Mouse (Mus musculus) midbrain, embryonic 16.5 days (tissue): Measurements from ENCODE around the gene Fbxw4. TPM values are rescaled to one million over a fixed set of nuclear protein-coding genes. Genes with fewer than 3 reads are reported as not detected.

Source experiments
- ATAC-seq: fragments of 200-750 bp; cut with Nextera tagmentation; 2 replicates; pipeline ENCODE4 v1.8.0; 2017; ENCODE audit warnings: moderate TSS enrichment
- H3K27ac ChIP-seq: fragments of 300-500 bp; sonication (generic); 2 replicates; pipeline ENCODE4 v1.5.1; 2014; ENCODE audit warnings: mild to moderate bottlenecking, low read length, mixed read lengths
- H3K27me3 ChIP-seq: fragments of 300-500 bp; sonication (generic); 2 replicates; pipeline ENCODE4 v1.6.1; 2014; ENCODE audit warnings: low read depth, low read length, mixed read lengths; ENCODE audit not compliant: control insufficient read depth, insufficient read depth
- H3K36me3 ChIP-seq: fragments of 300-500 bp; sonication (generic); 2 replicates; pipeline ENCODE4 v1.6.1; 2014; ENCODE audit warnings: mild to moderate bottlenecking, low read length, moderate library complexity, mixed read lengths; ENCODE audit not compliant: control insufficient read depth, insufficient read depth
- H3K4me1 ChIP-seq: fragments of 300-500 bp; sonication (generic); 2 replicates; pipeline ENCODE4 v1.6.1; 2014; ENCODE audit warnings: mild to moderate bottlenecking, low read length, mixed read lengths; ENCODE audit not compliant: control insufficient read depth, insufficient read depth
- H3K4me2 ChIP-seq: fragments of 300-500 bp; sonication (generic); 2 replicates; pipeline ENCODE4 v1.6.1; 2014; ENCODE audit warnings: mild to moderate bottlenecking, low read length, mixed read lengths
- H3K4me3 ChIP-seq: fragments of 300-500 bp; sonication (generic); 2 replicates; pipeline ENCODE4 v1.5.1; 2014; ENCODE audit warnings: low read depth, mild to moderate bottlenecking, low read length, moderate library complexity, mixed read lengths
- H3K9ac ChIP-seq: fragments of 300-500 bp; sonication (generic); 2 replicates; pipeline ENCODE4 v1.6.1; 2014; ENCODE audit warnings: low read depth, low read length, mixed read lengths
- H3K9me3 ChIP-seq: fragments of 300-500 bp; sonication (generic); replicated peaks from 2 replicates; pipeline ENCODE4 v1.6.1; 2014; ENCODE audit warnings: mild to moderate bottlenecking, low read length, mixed read lengths; ENCODE audit not compliant: control insufficient read depth, poor library complexity, severe bottlenecking
- whole genome bisulfite sequencing: fragments of 180-500 bp; shearing (Covaris S2); extraction: QIAGEN DNeasy Blood & Tissue Kit; methylation state at CpG from one replicate; pipeline ENCODE4 v1.1.7; 2014; 5-methylcytosine and 5-hydroxymethylcytosine counted together
- polyA plus RNA-seq: library from polyadenylated mRNA; unstranded; fragments of >200 nt; fragmentation: Nextera tagmentation; extraction: Ambion mirVana; gene quantifications from 2 replicates; pipeline ENCODE4 v1.2.1, GENCODE M21; 2015

Fbxw4 gene
- polyA plus RNA-seq, 1 experiment from 2014 or later = 5.6 TPM

DNA sequence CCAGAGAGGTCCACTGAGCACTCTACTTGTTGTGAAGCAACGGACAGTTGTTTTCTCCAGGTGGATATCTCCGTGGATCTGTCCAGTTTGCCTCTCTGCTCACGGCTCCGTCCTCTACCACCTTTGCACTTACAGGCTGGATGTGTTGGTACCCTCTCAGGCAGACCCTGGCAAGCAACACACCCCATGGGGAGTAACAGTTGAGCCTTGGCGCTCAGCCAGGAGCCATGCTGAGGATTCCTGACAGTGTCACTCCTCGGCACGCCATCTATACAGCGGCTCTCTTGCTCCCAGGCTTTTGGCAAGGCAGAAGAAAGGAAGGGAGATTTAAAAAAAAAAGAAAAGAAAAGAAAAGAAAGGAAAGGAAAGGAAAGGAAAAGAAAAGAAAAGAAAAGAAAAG, 45.7 kb downstream of the Fbxw4 start:
- no peak overlapping the region for H3K4me3 ChIP-seq
- 49% methylated on average over 8 of the region's 8 CpGs for WGBS
- no peak overlapping the region for H3K4me2 ChIP-seq
- H3K9me3 ChIP-seq = no peaks in the 10 kb centered on the region
- no peak overlapping the region for H3K9ac ChIP-seq
- ATAC-seq = no peak
- peaks cover 26% of the 10 kb centered on the region for H3K4me1 ChIP-seq
- peaks cover 5% of the 10 kb centered on the region; the same call in 1 of the 2 replicates for H3K36me3 ChIP-seq
- H3K27ac ChIP-seq = no peak overlapping the region
- H3K27me3 ChIP-seq = no peaks in the 10 kb centered on the region

GRCm38 (mm10) chr19:45610823-45611222, 49.3 kb downstream of the Fbxw4 start:
- no peaks in the 10 kb centered on the region for H3K27me3 ChIP-seq
- WGBS = 86% methylated on average over 5 of the region's 5 CpGs
- no peak overlapping the region for H3K4me2 ChIP-seq
- no peak overlapping the region for H3K4me3 ChIP-seq
- H3K27ac ChIP-seq = no peak overlapping the region
- H3K9me3 ChIP-seq = no peaks in the 10 kb centered on the region
- H3K9ac ChIP-seq = no peak overlapping the region
- peaks cover 5% of the 10 kb centered on the region; the same call in 1 of the 2 replicates for H3K36me3 ChIP-seq
- ATAC-seq = no peak
- H3K4me1 ChIP-seq = peaks cover 13% of the 10 kb centered on the region

DNA sequence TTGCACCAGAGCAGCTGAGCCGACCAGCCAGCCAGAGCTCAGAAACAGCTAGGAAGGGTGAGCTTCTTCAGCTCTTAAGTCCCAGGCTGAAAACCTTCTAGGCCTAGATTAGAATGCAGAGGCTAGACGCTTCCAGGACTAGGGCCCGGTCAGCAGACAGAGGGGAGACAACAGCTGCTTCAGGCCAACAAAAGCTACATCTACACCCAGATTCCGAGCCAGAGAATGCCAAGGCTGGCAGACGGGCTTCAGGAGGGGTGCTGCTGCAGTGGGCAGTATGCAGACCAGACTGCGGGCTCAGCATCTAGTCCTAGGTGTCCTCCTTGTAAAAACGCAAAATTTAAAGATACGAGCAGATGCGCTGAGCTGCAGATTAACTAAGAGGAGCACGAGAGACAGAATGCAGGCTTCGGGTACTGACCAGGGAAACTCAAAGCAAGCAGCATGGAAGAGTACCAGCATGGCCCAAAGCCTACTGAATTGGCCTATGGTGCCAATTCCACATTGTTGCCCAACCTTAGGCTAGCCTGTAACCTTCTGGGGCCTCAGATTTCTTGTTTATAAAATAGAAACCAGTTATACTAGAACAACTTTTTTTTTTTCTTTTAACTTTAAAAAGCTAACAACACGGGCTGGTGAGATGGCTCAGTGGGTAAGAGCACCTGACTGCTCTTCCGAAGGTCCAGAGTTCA, 51.3 kb downstream of the Fbxw4 start:
- 84% methylated on average over 13 of the region's 13 CpGs for WGBS

DNA sequence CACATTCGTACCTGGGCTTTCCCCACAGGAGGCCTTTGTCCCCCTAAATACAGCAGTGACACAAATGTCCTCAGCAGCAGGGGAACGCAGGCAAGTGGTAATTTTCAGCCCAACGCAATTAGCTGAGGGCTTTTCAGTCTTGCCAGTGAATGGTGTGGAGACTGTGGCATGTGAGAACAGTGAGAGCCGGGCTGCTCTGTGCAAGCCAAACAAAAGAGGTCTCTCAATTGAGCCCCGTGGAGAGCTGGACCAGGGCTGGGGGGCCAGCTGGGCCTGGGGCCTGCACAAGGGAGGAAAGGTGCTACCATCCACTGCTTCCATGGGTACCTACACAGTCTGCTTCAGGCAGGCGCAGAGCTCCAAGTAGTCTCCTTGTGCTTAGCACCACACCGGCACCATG, 52.6 kb downstream of the Fbxw4 start:
- H3K27me3 ChIP-seq = no peaks in the 10 kb centered on the region
- peaks cover 4% of the 10 kb centered on the region; the same call in 1 of the 2 replicates for H3K36me3 ChIP-seq
- 14% methylated on average over 7 of the region's 7 CpGs for WGBS
- no peak overlapping the region for H3K27ac ChIP-seq
- no peaks in the 10 kb centered on the region for H3K4me1 ChIP-seq
- no peak overlapping the region for H3K4me3 ChIP-seq
- H3K9ac ChIP-seq = no peak overlapping the region
- ATAC-seq = no peak
- H3K9me3 ChIP-seq = no peaks in the 10 kb centered on the region
- H3K4me2 ChIP-seq = no peak overlapping the region

More for the DNA sequence above, 51.3 kb downstream of the Fbxw4 start:
- Histone ChIP-seq H3K4me2 (no peak overlapping the region), H3K4me1 (no peaks in the 10 kb centered on the region), H3K27ac (no peak overlapping the region), H3K9me3 (no peaks in the 10 kb centered on the region), H3K4me3 (no peak overlapping the region), H3K36me3 (peaks cover 9% of the 10 kb centered on the region; the same call in 1 of the 2 replicates), H3K27me3 (no peaks in the 10 kb centered on the region), H3K9ac (no peak overlapping the region)
- ATAC-seq = no peak

DNA sequence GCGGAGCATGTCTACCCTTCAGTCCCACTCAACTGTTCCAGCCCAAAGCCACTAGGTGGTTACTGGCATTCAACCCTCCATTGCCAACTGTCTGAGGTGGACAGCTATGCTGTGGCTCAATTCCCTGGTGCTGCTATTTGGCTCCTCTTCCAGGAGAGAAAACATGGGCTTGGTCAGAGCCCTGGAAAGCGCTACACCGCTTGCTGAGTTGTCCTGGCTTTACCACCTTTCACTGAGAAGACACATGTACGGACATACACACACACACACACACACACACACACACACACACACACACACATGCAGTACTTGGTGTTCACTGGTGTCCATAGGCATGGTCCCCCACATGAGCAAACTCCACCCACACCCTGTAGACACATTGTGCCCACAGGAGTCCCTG, 53.4 kb downstream of the Fbxw4 start:
- Histone ChIP-seq H3K27me3 (no peaks in the 10 kb centered on the region), H3K4me1 (no peaks in the 10 kb centered on the region), H3K9ac (no peak overlapping the region), H3K4me3 (no peak overlapping the region), H3K36me3 (peaks cover 8% of the 10 kb centered on the region; the same call in 1 of the 2 replicates), H3K4me2 (no peak overlapping the region), H3K9me3 (no peaks in the 10 kb centered on the region), H3K27ac (no peak overlapping the region)
- no peak for ATAC-seq
- WGBS = 86% methylated on average over 4 of the region's 4 CpGs

GRCm38 (mm10) chr19:45602606-45603005, 57.5 kb downstream of the Fbxw4 start:
- Histone ChIP-seq H3K27ac (no peak overlapping the region), H3K4me3 (no peak overlapping the region), H3K27me3 (no peaks in the 10 kb centered on the region), H3K4me1 (no peaks in the 10 kb centered on the region), H3K4me2 (no peak overlapping the region), H3K9me3 (no peaks in the 10 kb centered on the region), H3K9ac (no peak overlapping the region), H3K36me3 (peaks cover 8% of the 10 kb centered on the region; the same call in 1 of the 2 replicates)
- 91% methylated on average over 5 of the region's 5 CpGs for WGBS
- no peak for ATAC-seq

DNA sequence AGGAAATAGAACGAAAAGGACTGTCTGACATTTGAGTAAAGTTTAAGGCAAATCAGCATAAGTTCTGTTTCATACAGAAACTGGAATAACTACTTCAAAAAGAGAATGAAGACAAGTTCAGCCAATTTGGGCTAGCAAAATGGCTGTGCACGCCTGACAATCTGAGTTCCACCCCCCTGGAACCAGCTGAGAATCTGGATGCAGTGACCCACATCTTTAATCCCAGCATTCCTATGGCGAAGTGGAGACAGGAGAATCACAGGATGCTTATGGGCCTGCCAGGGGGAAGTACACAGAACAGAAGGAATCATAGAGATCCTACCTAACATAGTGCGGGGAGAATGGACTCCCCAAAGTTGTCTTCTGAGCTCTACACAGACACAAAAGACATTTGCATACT, 63.0 kb downstream of the Fbxw4 start:
- Histone ChIP-seq H3K4me1 (no peaks in the 10 kb centered on the region), H3K9me3 (no peaks in the 10 kb centered on the region), H3K9ac (no peak overlapping the region), H3K4me3 (no peak overlapping the region), H3K36me3 (peaks cover 3% of the 10 kb centered on the region; the same call in 1 of the 2 replicates), H3K4me2 (no peak overlapping the region), H3K27ac (no peak overlapping the region), H3K27me3 (no peaks in the 10 kb centered on the region; the same call in 1 of the 2 replicates)
- no peak for ATAC-seq
- WGBS = 60% methylated on average over 4 of the region's 4 CpGs

DNA sequence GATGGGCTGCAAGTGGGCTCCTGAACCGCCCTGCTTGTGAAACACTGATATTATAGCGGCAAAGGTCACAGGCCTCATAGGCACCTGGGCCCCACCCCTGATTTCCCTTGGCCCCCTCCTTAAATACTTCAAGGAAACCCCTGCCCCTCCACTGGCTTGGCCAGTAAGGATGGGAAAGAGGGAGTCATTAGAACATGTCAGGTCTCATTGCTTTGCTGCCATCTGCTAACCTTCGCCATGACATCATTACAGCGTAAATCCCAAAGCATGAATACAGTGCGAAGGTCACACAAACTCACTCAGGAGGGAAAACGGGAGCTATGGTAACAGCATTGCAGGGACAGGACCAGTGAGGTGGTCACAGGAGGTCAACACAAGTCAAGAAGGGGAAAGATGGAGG, 63.7 kb downstream of the Fbxw4 start:
- Histone ChIP-seq H3K4me3 (no peak overlapping the region), H3K4me1 (no peaks in the 10 kb centered on the region), H3K27ac (no peak overlapping the region), H3K36me3 (no peaks in the 10 kb centered on the region), H3K9ac (no peak overlapping the region), H3K4me2 (no peak overlapping the region), H3K27me3 (no peaks in the 10 kb centered on the region; the same call in 1 of the 2 replicates), H3K9me3 (no peaks in the 10 kb centered on the region)
- no peak for ATAC-seq
- WGBS = 54% methylated on average over 6 of the region's 6 CpGs

DNA sequence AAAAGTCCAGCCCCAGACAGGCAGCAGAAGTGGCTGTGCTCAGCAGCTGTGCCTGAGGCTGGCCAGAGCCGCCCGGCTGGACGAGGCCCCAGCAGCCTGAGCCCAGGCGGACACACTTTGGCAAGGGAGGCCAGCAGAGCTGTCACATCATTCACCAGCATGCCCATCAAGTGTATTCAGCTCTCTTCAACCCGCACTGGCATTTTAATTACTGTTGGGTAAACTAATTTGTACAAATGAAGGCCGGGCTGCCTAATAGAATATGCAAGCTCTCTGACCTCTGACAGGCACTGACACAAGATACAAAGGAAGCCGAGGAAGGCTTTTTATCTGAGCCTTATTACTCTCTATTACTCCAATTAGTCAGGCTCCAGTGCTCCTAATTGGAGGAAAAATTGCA, 64.1 kb downstream of the Fbxw4 start:
- H3K4me1 ChIP-seq = no peaks in the 10 kb centered on the region
- H3K9me3 ChIP-seq = no peaks in the 10 kb centered on the region
- no peaks in the 10 kb centered on the region for H3K36me3 ChIP-seq
- ATAC-seq = peak; percentile 70; the same call in 1 of the 2 replicates
- H3K4me3 ChIP-seq = no peak overlapping the region
- H3K9ac ChIP-seq = no peak overlapping the region
- H3K27me3 ChIP-seq = no peaks in the 10 kb centered on the region; the same call in 1 of the 2 replicates
- 19% methylated on average over 7 of the region's 7 CpGs for WGBS
- no peak overlapping the region for H3K4me2 ChIP-seq
- no peak overlapping the region for H3K27ac ChIP-seq
